Mouse (Mus musculus) liver, adult 10 weeks (tissue): ENCODE data around the gene Tedc1. TPM values are rescaled to one million over a fixed set of nuclear protein-coding genes. Genes with fewer than 3 reads are reported as not detected.

Experiments used
- polyA plus RNA-seq: library from polyadenylated mRNA; stranded (reverse); fragments of 350-450 nt; fragmentation: Illumina TruSeq; extraction: RNeasy Lipid Tissue Mini Kit (QIAGEN cat#74804); gene quantifications from one replicate; pipeline ENCODE4 v1.2.3, GENCODE M21; 2014; ENCODE audit warnings: low read depth, low replicate concordance

Tedc1 gene
- not detected for polyA plus RNA-seq

DNA sequence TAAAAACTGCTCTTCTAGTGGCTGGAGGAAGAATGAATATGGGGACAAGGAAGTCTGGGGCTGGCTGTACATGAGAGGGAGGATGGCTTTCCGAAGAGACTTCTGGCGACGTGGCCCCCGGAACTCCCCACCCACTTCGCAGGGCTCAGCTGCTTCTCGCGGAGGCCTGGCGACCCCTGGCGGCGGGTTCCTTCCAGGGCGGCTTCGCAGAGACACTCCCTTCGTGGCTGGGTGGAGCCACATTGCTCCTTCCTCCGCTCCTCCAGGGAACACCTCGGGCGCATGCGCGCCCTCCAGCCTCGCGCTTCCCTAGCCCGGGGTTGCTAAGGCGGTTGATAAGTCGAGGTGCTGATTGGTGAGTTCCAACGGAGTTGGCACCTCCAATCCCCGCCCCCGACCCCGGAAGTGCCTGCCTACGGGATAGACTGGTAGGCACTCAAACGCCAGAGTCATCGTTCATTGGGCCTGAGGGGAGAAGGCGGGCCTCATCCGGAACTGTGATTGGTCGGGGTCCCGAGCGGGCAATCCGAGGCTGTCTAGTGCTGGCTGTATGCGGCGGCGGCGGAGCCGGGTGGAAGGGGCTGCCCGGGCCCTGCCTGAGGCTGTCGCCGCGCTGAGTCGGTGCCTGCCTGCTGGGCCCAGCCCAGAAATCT is at the start of gene Tedc1:
Tedc1 (plus strand) TSS at position 535 of the 653 bp plus-strand sequence.

DNA sequence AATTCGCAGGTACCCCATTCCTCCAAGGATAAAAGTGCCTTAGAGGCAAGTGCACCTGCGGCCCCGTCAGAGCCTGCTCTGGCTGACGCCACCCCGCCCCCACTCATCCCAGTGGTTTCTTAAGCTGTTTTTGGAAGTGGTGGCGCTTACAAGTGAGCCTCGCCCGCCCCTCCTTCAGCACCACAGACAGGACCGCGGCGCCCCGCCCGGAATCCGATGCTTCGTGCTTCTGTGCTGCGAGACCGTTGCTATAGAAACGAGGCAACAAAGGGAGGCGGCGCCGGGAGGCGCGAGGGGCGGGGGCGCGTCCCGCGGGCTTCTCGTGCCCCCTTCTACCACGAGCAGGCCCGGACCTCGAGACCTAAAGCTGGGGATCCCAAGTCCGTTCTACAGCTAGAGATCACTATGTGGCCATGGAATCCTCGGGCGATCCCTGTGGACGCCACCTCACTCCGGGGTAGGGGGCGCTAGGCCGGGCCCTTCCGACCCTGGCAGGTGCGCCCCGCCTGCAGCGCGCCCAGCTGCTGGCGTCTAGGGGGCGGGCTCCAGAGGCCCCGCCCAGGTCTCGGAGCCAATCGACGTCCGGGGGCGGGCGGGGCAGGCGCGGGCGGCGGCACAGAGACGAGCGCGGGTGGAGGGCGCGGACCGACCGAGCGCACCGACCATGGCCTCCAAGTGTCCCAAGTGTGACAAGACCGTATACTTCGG is 16.2 kb upstream of the Tedc1 start, which contains the start of gene Crip2:
Crip2 (plus strand) TSS at position 329 of the 708 bp plus-strand sequence.

DNA sequence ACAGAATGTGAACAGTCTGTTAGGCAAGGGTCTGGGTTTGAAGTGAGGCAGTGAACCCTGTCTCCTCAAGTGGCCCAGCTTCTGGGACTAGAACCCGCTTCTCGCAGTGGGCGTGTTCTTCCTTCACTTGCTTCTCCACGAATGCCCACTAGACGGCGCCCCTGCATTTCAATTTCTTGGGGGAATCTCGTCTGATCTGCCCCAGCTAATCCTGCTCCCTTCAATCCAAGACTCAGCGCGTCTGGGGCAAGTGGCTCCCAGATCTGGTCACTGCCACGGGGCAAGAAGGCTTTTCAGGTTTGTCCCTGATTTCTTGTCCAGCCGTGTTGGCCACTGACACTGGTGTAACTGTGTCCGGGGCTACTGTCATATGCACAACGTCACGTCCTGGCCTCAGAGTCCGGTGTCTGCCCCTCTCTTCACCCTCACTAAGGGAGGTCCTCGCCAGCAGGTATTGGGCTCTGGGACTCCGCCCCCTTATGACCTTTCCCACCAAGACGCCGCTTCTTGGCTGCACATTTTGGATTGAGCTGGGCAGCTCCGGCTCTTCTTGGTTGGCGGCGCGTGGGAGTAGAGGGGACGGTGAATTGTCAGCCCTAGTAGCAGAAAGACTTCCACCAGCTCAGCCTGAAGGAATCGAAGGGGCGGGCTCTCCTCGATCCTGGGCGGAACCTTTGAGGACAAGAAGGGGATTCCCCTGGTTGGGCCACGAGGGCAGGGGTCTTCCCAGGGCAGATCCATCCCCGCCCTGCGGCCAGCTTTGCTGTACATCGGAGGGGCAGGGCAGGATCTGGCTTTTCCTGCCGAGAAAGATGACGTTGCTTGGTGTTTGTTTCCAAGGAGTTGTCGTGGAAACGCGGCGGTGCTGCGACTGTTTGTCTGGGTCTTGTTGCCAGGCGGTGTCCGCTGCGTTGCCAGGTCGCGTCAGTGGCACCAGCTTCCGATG is 9.8 kb upstream of the Tedc1 start, which contains the start of gene Crip1:
Crip1 (plus strand) TSS at position 205 of the 946 bp plus-strand sequence.

DNA sequence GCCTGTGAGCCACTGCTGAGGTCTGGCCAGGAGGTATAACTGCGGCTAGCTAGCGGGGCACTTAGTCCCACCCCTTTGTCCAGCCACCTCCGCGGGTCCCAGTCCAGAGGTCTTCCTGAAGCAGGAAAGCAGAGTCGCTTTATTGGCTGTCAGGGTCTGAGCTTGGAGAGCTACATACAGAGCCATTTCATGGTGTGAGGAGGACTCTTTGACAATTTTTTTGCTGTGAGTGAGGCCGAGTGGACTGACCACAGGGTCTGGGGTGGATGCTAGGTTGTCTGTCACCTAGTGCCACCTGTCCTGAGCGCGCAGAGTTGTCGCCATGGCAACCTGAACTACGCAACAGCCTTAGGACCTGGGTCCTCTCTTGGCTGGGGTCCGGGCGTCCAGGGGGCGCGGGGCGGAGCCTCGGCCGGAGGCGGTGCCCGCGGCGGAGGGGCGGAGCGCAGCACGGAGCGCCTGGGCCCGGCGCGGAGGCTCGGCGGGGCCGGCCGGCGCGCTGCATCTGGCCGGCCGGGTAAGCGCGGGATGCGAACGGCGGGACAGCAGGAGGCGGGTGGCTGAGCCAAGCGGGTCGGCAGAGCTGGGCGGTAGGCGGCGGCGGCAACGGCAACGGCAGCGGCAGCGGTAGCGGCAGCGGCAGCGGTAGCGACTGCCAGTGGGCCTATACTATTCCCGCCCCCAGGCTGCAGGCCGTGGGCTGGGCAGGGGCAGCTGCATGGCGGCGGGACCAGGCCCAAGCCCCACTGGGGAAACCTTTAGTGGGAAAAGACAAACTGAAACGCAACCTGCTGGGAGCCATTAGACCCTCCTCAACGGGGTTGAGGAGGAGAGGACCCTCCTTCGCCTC is 29.4 kb downstream of the Tedc1 start, which contains the start of gene Tmem121:
Tmem121 (plus strand) TSS at position 489 of the 850 bp plus-strand sequence.

Other genes starting within 250 kb of the Tedc1 start
- gene Jag2, start 226.6 kb upstream of the Tedc1 start, polyA plus RNA-seq, result not detected
- gene Nudt14, start 214.3 kb upstream of the Tedc1 start, polyA plus RNA-seq, result 1.1 TPM
- 1.5 TPM for gene Btbd6, start 179.9 kb upstream of the Tedc1 start, polyA plus RNA-seq
- 6.3 TPM for gene Brf1, start 155.7 kb upstream of the Tedc1 start, polyA plus RNA-seq
- 3.1 TPM for gene Pacs2, start 141.9 kb upstream of the Tedc1 start, polyA plus RNA-seq
- not detected for gene Tex22, start 81.9 kb upstream of the Tedc1 start, polyA plus RNA-seq
- gene Mta1, start 58.1 kb upstream of the Tedc1 start, polyA plus RNA-seq, result 5.7 TPM
- 2.4 TPM for gene Crip2, start 16.2 kb upstream of the Tedc1 start, polyA plus RNA-seq
- not detected for gene Crip1, start 10.1 kb upstream of the Tedc1 start, polyA plus RNA-seq
- gene Tmem121, start 29.5 kb downstream of the Tedc1 start, polyA plus RNA-seq, result not detected